Mouse (Mus musculus) layer of hippocampus, postnatal 14 days (tissue): ENCODE results near the gene St8sia1. TPM values are rescaled to one million over a fixed set of nuclear protein-coding genes. Genes with fewer than 3 reads are reported as not detected.
A peak's percentile ranks its signal among the peaks of the same experiment; 100 is the strongest.

ENCODE experiments used
- DNase-seq, 2 experiments: peaks; one replicate each; pipeline ENCODE4 v3.0.0; 2021 to 2022; ENCODE audit warnings: low spot score in 2 of 2, mixed read lengths in 1 of 2
- total RNA-seq, 2 experiments: library from RNA; stranded (reverse); gene quantifications; 2 replicates each; pipeline ENCODE4 v1.2.3; 2021

Gene St8sia1
- total RNA-seq, 2 experiments from 2014 or later: 29.7 to 32.2 TPM

GRCm38 (mm10) chr6:142909771-142910105 is 54.5 kb downstream of the St8sia1 start:
- no peak for DNase-seq

- no peak for DNase-seq
These were observed 55.1 kb downstream of the St8sia1 start for GRCm38 (mm10) chr6:142908911-142909770.

GRCm38 (mm10) chr6:142908412-142908811 is 55.8 kb downstream of the St8sia1 start:
- no peak for DNase-seq

- DNase-seq: no peak
These were observed 68.9 kb downstream of the St8sia1 start for GRCm38 (mm10) chr6:142895371-142895770.

GRCm38 (mm10) chr6:142893716-142894115 is 70.5 kb downstream of the St8sia1 start:
- DNase-seq: no peak

- no peak for DNase-seq
These were observed 73.9 kb downstream of the St8sia1 start for GRCm38 (mm10) chr6:142890321-142890720.

- DNase-seq: no peak
These were observed 75.1 kb downstream of the St8sia1 start for GRCm38 (mm10) chr6:142888970-142889740.

- no peak for DNase-seq
These were observed 75.9 kb downstream of the St8sia1 start for GRCm38 (mm10) chr6:142888346-142888745.

- DNase-seq: no peak
These were observed 76.9 kb downstream of the St8sia1 start for GRCm38 (mm10) chr6:142887375-142887774.

- DNase-seq: no peak
These were observed 78.7 kb downstream of the St8sia1 start for GRCm38 (mm10) chr6:142885364-142886154.

- no peak for DNase-seq
These were observed 80.1 kb downstream of the St8sia1 start for GRCm38 (mm10) chr6:142884128-142884527.

- peak in 1 of 2 experiments; percentile 34 for DNase-seq
These were observed 83.3 kb downstream of the St8sia1 start for GRCm38 (mm10) chr6:142880849-142881470.

GRCm38 (mm10) chr6:142878744-142879701 is 85.2 kb downstream of the St8sia1 start:
- no peak for DNase-seq

- DNase-seq: no peak
These were observed 87.0 kb downstream of the St8sia1 start for GRCm38 (mm10) chr6:142877221-142877620.

- no peak for DNase-seq
These were observed 87.9 kb downstream of the St8sia1 start for GRCm38 (mm10) chr6:142876279-142876899.

GRCm38 (mm10) chr6:142873795-142874563 is 90.3 kb downstream of the St8sia1 start:
- DNase-seq: no peak

GRCm38 (mm10) chr6:142869715-142870422 is 94.4 kb downstream of the St8sia1 start:
- DNase-seq: no peak

GRCm38 (mm10) chr6:142867471-142868055 is 96.7 kb downstream of the St8sia1 start:
- DNase-seq: peak; percentile 39 to 41
